Mouse (Mus musculus) common myeloid progenitor, adult 5-6 weeks (primary cell): ENCODE data around the gene Scarb1. TPM values are rescaled to one million over a fixed set of nuclear protein-coding genes. Genes with fewer than 3 reads are reported as not detected.
A peak's percentile ranks its signal among the peaks of the same experiment; 100 is the strongest.

Experiments
- ATAC-seq: replicated peaks from 2 replicates; pipeline ENCODE4 v1.8.0; 2016; ENCODE audit warnings: low read depth, mild to moderate bottlenecking, moderate TSS enrichment, inconsistent platforms; ENCODE audit not compliant: poor library complexity, severe bottlenecking
- total RNA-seq: library from RNA; stranded (forward); fragments of 200-1000, 187-1606 nt; gene quantifications from 2 replicates; pipeline ENCODE4 v1.2.3, GENCODE M21; 2017

Scarb1 gene
- total RNA-seq, 1 experiment from 2014 or later: 51.2 TPM

- no peak for ATAC-seq
Observed at GRCm38 (mm10) chr5:125337526-125337925, 3.4 kb downstream of the Scarb1 start.

- peak; percentile 11 for ATAC-seq
Observed at GRCm38 (mm10) chr5:125337012-125337411, 3.9 kb downstream of the Scarb1 start.

GRCm38 (mm10) chr5:125333009-125333408, 7.9 kb downstream of the Scarb1 start:
- peak; percentile 34 for ATAC-seq

- no peak for ATAC-seq
Observed at GRCm38 (mm10) chr5:125332333-125332732, 8.6 kb downstream of the Scarb1 start.

DNA sequence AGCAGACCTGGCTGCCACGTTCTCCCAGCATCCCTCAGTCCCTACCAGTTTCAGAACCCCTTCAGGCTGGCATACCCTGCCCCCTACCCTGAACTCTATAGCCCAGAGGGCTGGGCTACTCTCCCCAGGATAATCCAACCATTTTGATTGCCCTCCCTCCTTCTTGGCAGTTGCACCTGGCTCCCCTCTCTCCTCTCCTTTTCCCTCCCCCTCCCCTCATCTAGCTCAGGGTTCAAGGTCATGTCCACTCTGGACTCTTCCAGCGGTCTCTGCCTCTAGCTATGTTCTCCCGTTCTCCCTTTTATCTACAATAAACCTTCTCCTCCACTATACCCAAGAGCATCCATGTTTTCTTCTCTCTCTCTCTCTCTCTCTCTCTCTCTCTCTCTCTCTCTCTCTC, 9.1 kb downstream of the Scarb1 start:
- no peak for ATAC-seq

GRCm38 (mm10) chr5:125331094-125331493, 9.8 kb downstream of the Scarb1 start:
- no peak for ATAC-seq

DNA sequence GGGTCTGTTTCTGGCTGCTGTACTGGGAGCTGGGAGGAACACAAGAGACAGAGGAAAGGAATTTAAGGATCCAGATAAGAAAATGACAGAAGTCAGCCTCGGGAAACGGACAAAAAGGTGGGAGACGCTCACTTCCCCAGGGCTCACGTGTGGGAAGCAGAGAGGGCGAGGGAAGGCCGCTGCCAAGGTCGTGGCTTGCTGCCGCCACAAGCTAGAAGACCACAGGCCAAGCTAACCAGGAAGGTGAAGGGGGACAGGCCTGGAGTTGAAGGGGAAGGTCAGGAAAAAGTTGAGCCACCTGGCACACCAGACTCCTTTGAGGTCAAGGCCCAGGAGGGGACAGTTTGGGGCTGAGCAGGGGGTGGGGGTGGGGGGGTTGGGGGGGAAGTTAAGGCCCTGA, 10.2 kb downstream of the Scarb1 start:
- 0 out of 2 replicates have a peak, but pooled peaks have one; percentile 18 for ATAC-seq

DNA sequence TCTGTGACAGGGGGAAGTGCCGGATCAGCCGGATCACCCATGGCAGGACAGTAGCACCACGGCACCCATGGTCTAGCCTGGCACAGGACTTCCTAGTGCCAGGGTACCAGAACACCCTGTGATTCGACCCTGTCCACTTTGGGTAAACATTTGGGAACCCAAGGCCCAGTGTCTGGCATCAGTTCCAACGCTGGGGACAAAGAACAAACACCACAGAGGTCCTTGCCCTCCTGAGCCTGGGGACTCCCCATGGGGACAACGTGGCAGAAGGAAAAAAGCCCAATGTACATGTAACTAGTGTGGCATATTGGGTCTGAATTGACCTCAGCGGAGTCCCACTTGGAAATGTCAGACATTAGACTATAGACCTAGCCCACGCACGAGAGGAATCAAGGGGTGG, 10.7 kb downstream of the Scarb1 start:
- no peak for ATAC-seq

- no peak for ATAC-seq
Observed at GRCm38 (mm10) chr5:125327596-125328385, 13.1 kb downstream of the Scarb1 start.

DNA sequence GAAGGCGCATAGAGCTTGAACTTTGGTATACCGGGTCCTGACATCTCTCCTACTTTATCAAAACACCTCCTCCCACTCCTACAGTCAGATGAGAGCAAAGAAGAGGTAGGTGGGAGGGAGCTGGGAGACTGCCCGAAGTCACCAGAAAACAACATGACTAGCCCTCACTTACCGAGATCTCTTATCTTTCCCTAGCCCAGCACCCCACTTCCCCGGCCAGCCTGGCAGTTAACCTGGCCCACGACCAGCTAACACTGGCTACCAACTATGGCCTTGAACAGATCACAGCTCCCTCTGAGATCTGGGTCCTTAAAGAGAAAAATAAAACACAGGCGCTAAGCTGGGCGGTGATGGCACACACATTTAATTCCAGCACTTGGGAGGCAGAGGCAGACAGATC, 14.5 kb downstream of the Scarb1 start:
- ATAC-seq: no peak

DNA sequence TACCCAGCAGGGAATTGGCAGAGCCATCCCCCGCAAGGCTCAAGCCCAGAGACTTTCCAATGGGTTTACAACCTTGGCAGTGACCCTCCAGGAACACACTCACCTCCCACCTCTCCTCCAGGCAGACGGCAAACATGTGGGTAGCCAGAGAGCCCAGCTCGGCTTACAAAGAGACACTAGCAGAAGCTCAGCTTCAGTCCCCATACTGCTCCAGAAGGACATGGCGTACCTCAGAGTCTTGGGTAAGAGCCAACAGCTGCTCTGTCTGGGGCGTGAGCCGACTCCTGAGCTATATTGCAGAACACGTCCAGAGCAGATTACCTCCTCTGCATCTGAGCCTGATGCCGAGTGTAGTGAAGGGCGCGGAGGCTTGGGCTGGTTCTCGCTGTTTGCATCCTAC, 15.0 kb downstream of the Scarb1 start:
- ATAC-seq: no peak

- no peak for ATAC-seq
Observed at GRCm38 (mm10) chr5:125325285-125325684, 15.6 kb downstream of the Scarb1 start.

- ATAC-seq: no peak
Observed at GRCm38 (mm10) chr5:125323939-125324480, 16.9 kb downstream of the Scarb1 start.

DNA sequence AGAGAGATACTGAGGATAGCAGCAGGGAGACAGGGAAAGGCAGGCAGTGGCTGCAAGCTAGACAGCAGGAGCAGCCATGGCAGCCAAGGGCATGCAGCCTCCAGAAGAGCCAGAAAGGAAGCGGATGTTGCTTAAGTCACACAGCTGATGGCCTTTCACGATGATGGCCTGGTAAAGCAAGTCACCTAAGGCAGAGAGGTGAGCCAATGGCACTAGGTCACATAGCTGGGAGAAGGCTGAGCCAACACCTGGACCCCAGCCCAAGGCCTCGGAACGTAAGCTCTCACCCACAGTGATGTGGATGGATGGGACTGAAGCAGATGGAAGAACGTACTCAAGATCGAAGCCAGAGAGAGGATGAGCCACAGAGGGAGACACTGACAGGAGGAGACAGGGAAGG, 17.8 kb downstream of the Scarb1 start:
- ATAC-seq: no peak

- ATAC-seq: no peak
Observed at GRCm38 (mm10) chr5:125321836-125322235, 19.1 kb downstream of the Scarb1 start.

DNA sequence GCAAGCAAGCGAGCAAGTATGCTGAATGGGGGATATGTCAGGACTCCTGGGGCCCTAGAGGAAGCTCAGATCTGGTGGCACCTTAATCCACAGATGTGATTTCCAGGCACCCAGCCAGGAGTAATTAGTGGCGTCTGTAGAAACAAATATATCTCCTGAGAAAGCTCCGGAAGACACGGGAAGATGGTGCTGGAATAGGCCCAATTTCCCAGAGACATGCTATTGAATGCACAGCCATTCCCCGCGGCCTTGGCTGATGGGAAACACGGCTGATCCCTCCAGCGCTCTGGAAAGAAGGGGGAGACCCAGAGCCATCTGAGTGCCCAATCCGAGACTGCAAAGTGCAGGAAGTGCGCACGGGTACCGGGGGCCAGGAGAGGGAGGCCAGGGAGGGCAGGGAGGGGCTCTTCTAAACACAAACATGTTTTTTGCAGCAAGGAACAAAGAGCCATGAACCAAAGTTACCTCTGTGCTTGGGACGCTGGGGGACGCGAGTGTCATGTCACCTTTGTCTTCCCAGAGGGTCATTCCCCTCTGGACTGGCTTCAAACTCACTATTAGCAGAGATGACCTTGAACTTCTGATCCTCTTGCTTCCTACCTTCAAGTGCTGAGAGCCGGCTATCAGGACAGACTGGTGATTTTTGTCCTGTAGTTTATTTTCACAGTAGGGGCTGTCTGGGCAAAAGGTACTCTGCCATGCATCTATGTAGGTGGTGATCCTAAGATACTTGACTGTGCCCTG, 21.7 kb downstream of the Scarb1 start:
- no peak for ATAC-seq

DNA sequence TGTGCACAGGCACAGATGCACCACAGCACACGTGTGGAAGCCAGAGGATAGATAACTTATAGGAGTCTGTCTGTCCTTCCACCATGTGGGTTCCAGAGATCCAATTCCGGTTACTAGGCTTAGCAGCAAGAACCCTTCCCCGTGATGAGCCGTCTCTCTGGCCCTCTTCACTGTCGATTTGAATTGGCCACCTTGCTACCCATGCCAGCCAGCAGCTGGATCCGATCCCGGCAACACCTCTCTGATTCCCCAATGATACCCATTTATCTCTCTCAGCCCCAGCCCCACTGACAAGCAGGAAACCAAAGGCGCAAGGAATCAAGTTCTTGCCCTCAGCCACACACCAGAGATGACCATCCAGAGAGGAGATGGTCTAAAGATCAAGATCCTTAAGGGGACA, 22.9 kb downstream of the Scarb1 start:
- no peak for ATAC-seq

DNA sequence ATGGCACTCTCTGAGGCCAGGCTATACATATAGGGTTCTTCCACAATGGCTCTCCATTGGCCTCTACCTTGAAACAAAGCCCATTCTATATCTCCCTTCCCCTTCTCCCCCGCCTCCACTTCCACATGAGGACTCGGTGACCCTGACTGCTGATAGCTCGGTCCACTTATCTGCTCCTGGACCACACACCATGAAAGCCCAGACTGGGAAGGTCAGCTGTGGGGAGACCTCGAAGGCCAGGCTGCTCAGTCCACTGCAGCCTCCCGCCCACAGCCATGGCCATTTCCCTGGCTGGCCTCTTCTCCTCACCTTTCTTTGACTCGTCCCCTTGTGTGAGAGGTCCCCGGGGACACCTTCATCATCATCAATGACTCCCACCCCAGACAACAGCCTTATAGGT, 23.6 kb downstream of the Scarb1 start:
- ATAC-seq: no peak

DNA sequence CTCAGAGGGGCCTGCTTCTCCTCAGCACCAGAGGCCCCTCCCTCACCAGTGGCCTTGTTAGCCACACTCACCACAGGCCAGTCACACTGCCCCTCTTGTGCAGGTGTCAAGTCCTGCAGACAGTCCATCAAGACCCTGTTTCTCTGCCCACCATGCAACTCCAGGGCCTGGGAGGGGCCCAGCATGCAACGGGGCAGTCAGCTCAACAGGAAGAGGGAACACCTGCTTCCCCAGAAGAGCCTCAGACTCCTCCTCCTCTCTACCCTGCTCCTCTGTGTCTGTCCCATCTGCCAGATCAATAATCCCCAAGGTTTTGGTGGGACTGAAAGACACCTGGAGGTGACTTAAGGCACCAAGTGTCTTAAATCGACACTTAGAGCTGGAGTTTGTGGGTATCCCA, 24.1 kb downstream of the Scarb1 start:
- ATAC-seq: no peak

- ATAC-seq: peak; percentile 42
Observed at GRCm38 (mm10) chr5:125315110-125315509, 25.8 kb downstream of the Scarb1 start.

GRCm38 (mm10) chr5:125313991-125314390, 26.9 kb downstream of the Scarb1 start:
- ATAC-seq: no peak
